Mouse (Mus musculus): ENCODE results near the gene Gabbr2. TPM values are rescaled to one million over a fixed set of nuclear protein-coding genes. Genes with fewer than 3 reads are reported as not detected.

Gene Gabbr2
- total RNA-seq, 2 experiments from 2014 or later, result 0.05 TPM; not detected in 1

GRCm38 (mm10) chr4:46825846-46826529 lies 165.7 kb downstream of the Gabbr2 start:
- no peak for DNase-seq (ENCODE audit: low spot score)

GRCm38 (mm10) chr4:46823738-46824137 lies 167.9 kb downstream of the Gabbr2 start:
- no peak for DNase-seq (ENCODE audit: low spot score)

- DNase-seq (ENCODE audit: low spot score), result no peak
Measured at GRCm38 (mm10) chr4:46821709-46822108, 170.0 kb downstream of the Gabbr2 start.

GRCm38 (mm10) chr4:46814954-46815353 lies 176.7 kb downstream of the Gabbr2 start:
- DNase-seq (ENCODE audit: low spot score), result peak; percentile 38

- DNase-seq (ENCODE audit: low spot score), result peak; percentile 85
Measured at GRCm38 (mm10) chr4:46814236-46814635, 177.4 kb downstream of the Gabbr2 start.

GRCm38 (mm10) chr4:46811165-46811564 lies 180.5 kb downstream of the Gabbr2 start:
- no peak for DNase-seq (ENCODE audit: low spot score)

GRCm38 (mm10) chr4:46806876-46807275 lies 184.8 kb downstream of the Gabbr2 start:
- DNase-seq (ENCODE audit: low spot score), result no peak

GRCm38 (mm10) chr4:46805910-46806309 lies 185.8 kb downstream of the Gabbr2 start:
- DNase-seq (ENCODE audit: low spot score), result no peak

GRCm38 (mm10) chr4:46802386-46802785 lies 189.3 kb downstream of the Gabbr2 start:
- DNase-seq (ENCODE audit: low spot score), result no peak

GRCm38 (mm10) chr4:46799904-46800303 lies 191.8 kb downstream of the Gabbr2 start:
- no peak for DNase-seq (ENCODE audit: low spot score)

GRCm38 (mm10) chr4:46795707-46796106 lies 196.0 kb downstream of the Gabbr2 start:
- no peak for DNase-seq (ENCODE audit: low spot score)

GRCm38 (mm10) chr4:46794583-46794982 lies 197.1 kb downstream of the Gabbr2 start:
- no peak for DNase-seq (ENCODE audit: low spot score)

GRCm38 (mm10) chr4:46792280-46793026 lies 199.2 kb downstream of the Gabbr2 start:
- peak; percentile 80 for DNase-seq (ENCODE audit: low spot score)

GRCm38 (mm10) chr4:46791268-46791951 lies 200.3 kb downstream of the Gabbr2 start:
- no peak for DNase-seq (ENCODE audit: low spot score)

GRCm38 (mm10) chr4:46790609-46791267 lies 200.9 kb downstream of the Gabbr2 start:
- DNase-seq (ENCODE audit: low spot score), result no peak

GRCm38 (mm10) chr4:46784430-46785049 lies 207.1 kb downstream of the Gabbr2 start:
- DNase-seq (ENCODE audit: low spot score), result no peak

GRCm38 (mm10) chr4:46781109-46781508 lies 210.6 kb downstream of the Gabbr2 start:
- DNase-seq (ENCODE audit: low spot score), result no peak

GRCm38 (mm10) chr4:46775959-46776358 lies 215.7 kb downstream of the Gabbr2 start:
- no peak for DNase-seq (ENCODE audit: low spot score)

GRCm38 (mm10) chr4:46774652-46775051 lies 217.0 kb downstream of the Gabbr2 start:
- no peak for DNase-seq (ENCODE audit: low spot score)

GRCm38 (mm10) chr4:46773243-46773642 lies 218.4 kb downstream of the Gabbr2 start:
- no peak for DNase-seq (ENCODE audit: low spot score)

- no peak for DNase-seq (ENCODE audit: low spot score)
Measured at GRCm38 (mm10) chr4:46772591-46772990, 219.1 kb downstream of the Gabbr2 start.

All from gastrocnemius, adult 18-20 months (tissue).